Mouse (Mus musculus) bone marrow, adult 2 months (tissue): Measurements from ENCODE around the gene Cdcp2. TPM values are rescaled to one million over a fixed set of nuclear protein-coding genes. Genes with fewer than 3 reads are reported as not detected.

Experiments used
- H3K27ac ChIP-seq: fragments of 200-500 bp; 2 replicates; pipeline ENCODE4 v1.5.1; 2012; ENCODE audit warnings: low read depth, mild to moderate bottlenecking, control low read depth, inconsistent platforms, low read length; ENCODE audit not compliant: control insufficient read depth, poor library complexity, insufficient read depth
- H3K4me1 ChIP-seq: fragments of 200-500 bp; 2 replicates; pipeline ENCODE4 v1.6.1; 2011; ENCODE audit warnings: low read length; ENCODE audit not compliant: control insufficient read depth, insufficient read depth
- H3K4me3 ChIP-seq: fragments of 200-500 bp; replicated peaks from 2 replicates; pipeline ENCODE3; 2011; ENCODE audit warnings: mild to moderate bottlenecking, low read depth, low read length, control low read depth; ENCODE audit not compliant: control insufficient read depth
- CTCF ChIP-seq: fragments of 200-500 bp; IDR thresholded peaks from 2 replicates; pipeline ENCODE4 v1.5.1; 2011; ENCODE audit warnings: low read length, control low read depth; ENCODE audit not compliant: control insufficient read depth, insufficient read depth
- POLR2A ChIP-seq: fragments of 200-500 bp; IDR thresholded peaks from 2 replicates; pipeline ENCODE4 v1.6.1; 2011; ENCODE audit warnings: low read depth, mild to moderate bottlenecking, control low read depth, low read length, borderline replicate concordance; ENCODE audit not compliant: control insufficient read depth
- WGBS: fragments of 180-500 bp; shearing (Covaris S2); methylation state at CpG from one replicate; pipeline ENCODE4 v1.1.7; 2018; 5-methylcytosine and 5-hydroxymethylcytosine counted together
- polyA plus RNA-seq: library from polyadenylated mRNA; stranded (reverse); fragments of >200 nt; gene quantifications from 2 replicates; pipeline ENCODE4 v1.2.4, GENCODE M21; 2011; ENCODE audit warnings: low replicate concordance; ENCODE audit not compliant: missing spikeins, insufficient read depth, insufficient read length

Cdcp2 gene
- polyA plus RNA-seq, 1 experiment, result not detected

- Histone ChIP-seq H3K27ac (no peak overlapping the region), H3K4me1 (no peaks in the 10 kb centered on the region; the same call in 1 of the 2 replicates), H3K4me3 (no peak overlapping the region)
- no peak for TF ChIP-seq CTCF
- no peak for TF ChIP-seq POLR2A
- 89% methylated on average over 3 of the region's 3 CpGs for WGBS
Observed at GRCm38 (mm10) chr4:107134891-107135290, 38.2 kb downstream of the Cdcp2 start.

GRCm38 (mm10) chr4:107135663-107136062 lies 39.0 kb downstream of the Cdcp2 start:
- 57% methylated on average over 5 of the region's 5 CpGs for WGBS
- Histone ChIP-seq H3K27ac (no peak overlapping the region), H3K4me3 (no peak overlapping the region), H3K4me1 (no peaks in the 10 kb centered on the region; the same call in 1 of the 2 replicates)
- TF ChIP-seq POLR2A, result no peak
- TF ChIP-seq CTCF, result no peak

GRCm38 (mm10) chr4:107136531-107136930 lies 39.8 kb downstream of the Cdcp2 start:
- WGBS, result 81% methylated on average over 3 of the region's 3 CpGs
- Histone ChIP-seq H3K4me3 (no peak overlapping the region), H3K27ac (no peak overlapping the region), H3K4me1 (no peaks in the 10 kb centered on the region; the same call in 1 of the 2 replicates)
- TF ChIP-seq POLR2A (no peak), CTCF (no peak)

- TF ChIP-seq POLR2A (no peak), CTCF (no peak)
- 84% methylated on average over 37 of the region's 37 CpGs for WGBS
- no peak overlapping the region for H3K27ac ChIP-seq
- no peaks in the 10 kb centered on the region; the same call in 1 of the 2 replicates for H3K4me1 ChIP-seq
- H3K4me3 ChIP-seq, result no peak overlapping the region
Observed at GRCm38 (mm10) chr4:107138948-107139835, 42.5 kb downstream of the Cdcp2 start.

GRCm38 (mm10) chr4:107139836-107140631 lies 43.3 kb downstream of the Cdcp2 start:
- Histone ChIP-seq H3K4me1 (no peaks in the 10 kb centered on the region), H3K27ac (no peak overlapping the region), H3K4me3 (no peak overlapping the region)
- WGBS, result 35% methylated on average over 13 of the region's 13 CpGs
- TF ChIP-seq POLR2A (no peak), CTCF (no peak)

- 74% methylated on average over 8 of the region's 8 CpGs for WGBS
- Histone ChIP-seq H3K4me3 (no peak overlapping the region), H3K4me1 (no peaks in the 10 kb centered on the region), H3K27ac (no peak overlapping the region)
- TF ChIP-seq POLR2A (no peak), CTCF (no peak)
Observed at GRCm38 (mm10) chr4:107143511-107143910, 46.8 kb downstream of the Cdcp2 start.

- no peaks in the 10 kb centered on the region for H3K4me1 ChIP-seq
- no peak overlapping the region for H3K4me3 ChIP-seq
- no peak overlapping the region for H3K27ac ChIP-seq
- TF ChIP-seq CTCF (no peak), POLR2A (no peak)
- 91% methylated on average over 6 of the region's 6 CpGs for WGBS
Observed at GRCm38 (mm10) chr4:107150991-107151390, 54.3 kb downstream of the Cdcp2 start.

- Histone ChIP-seq H3K27ac (no peak overlapping the region), H3K4me3 (no peak overlapping the region), H3K4me1 (no peaks in the 10 kb centered on the region)
- 90% methylated on average over 8 of the region's 8 CpGs for WGBS
- TF ChIP-seq CTCF (no peak), POLR2A (no peak)
Observed at GRCm38 (mm10) chr4:107152571-107152970, 55.9 kb downstream of the Cdcp2 start.
